Mouse (Mus musculus) embryonic facial prominence, embryonic 11.5 days (tissue): ENCODE data around the gene Scaf11. TPM values are rescaled to one million over a fixed set of nuclear protein-coding genes. Genes with fewer than 3 reads are reported as not detected.
"Not testable (repeated sequence)": the region's sequence is repeated elsewhere in the genome, so short reads cannot be mapped to it uniquely, and the experiment has no call there.

ENCODE experiments used
- ATAC-seq: fragments of 200-750 bp; cut with Nextera tagmentation; replicated peaks from 2 replicates; pipeline ENCODE4 v1.8.0; 2017; ENCODE audit warnings: low read depth; ENCODE audit not compliant: insufficient number of reproducible peaks, low FRiP score, low TSS enrichment
- DNase-seq: peaks from one replicate; pipeline ENCODE4 v3.0.0-alpha.2; 2015; ENCODE audit warnings: low spot score
- H3K27ac ChIP-seq: fragments of 300-500 bp; sonication (generic); replicated peaks from 2 replicates; pipeline ENCODE4 v1.5.1; 2014; ENCODE audit warnings: mild to moderate bottlenecking, low read depth, low read length, control low read depth
- H3K27me3 ChIP-seq: fragments of 300-500 bp; sonication (generic); 2 replicates; pipeline ENCODE4 v1.6.1; 2014; ENCODE audit warnings: mild to moderate bottlenecking, low read length, moderate library complexity, mixed read lengths; ENCODE audit not compliant: control insufficient read depth, insufficient read depth
- H3K36me3 ChIP-seq: fragments of 300-500 bp; sonication (generic); replicated peaks from 2 replicates; pipeline ENCODE4 v1.6.1; 2014; ENCODE audit warnings: low read depth, mild to moderate bottlenecking, low read length, moderate library complexity, mixed read lengths; ENCODE audit not compliant: control insufficient read depth, insufficient read depth
- H3K4me1 ChIP-seq: fragments of 300-500 bp; sonication (generic); 2 replicates; pipeline ENCODE4 v1.6.1; 2014; ENCODE audit warnings: low read length, mixed read lengths; ENCODE audit not compliant: control insufficient read depth, insufficient read depth
- H3K4me2 ChIP-seq: fragments of 300-500 bp; sonication (generic); 2 replicates; pipeline ENCODE4 v1.6.1; 2014; ENCODE audit warnings: low read depth, mild to moderate bottlenecking, control low read depth, low read length, moderate library complexity
- H3K4me3 ChIP-seq: fragments of 300-500 bp; sonication (generic); 2 replicates; pipeline ENCODE4 v1.5.1; 2014; ENCODE audit warnings: low read depth, low read length, control low read depth
- H3K9ac ChIP-seq: fragments of 300-500 bp; sonication (generic); replicated peaks from 2 replicates; pipeline ENCODE4 v1.6.1; 2014; ENCODE audit warnings: mild to moderate bottlenecking, control low read depth, low read length
- H3K9me3 ChIP-seq: fragments of 300-500 bp; sonication (generic); replicated peaks from 2 replicates; pipeline ENCODE4 v1.6.1; 2016; ENCODE audit warnings: mild to moderate bottlenecking, low read length, inconsistent platforms, mixed read lengths; ENCODE audit not compliant: control insufficient read depth
- WGBS: fragments of 180-500 bp; shearing (Covaris S2); extraction: QIAGEN DNeasy Blood & Tissue Kit; methylation state at CpG from one replicate; pipeline ENCODE4 v1.1.7; 2014; 5-methylcytosine and 5-hydroxymethylcytosine counted together
- polyA plus RNA-seq: library from polyadenylated mRNA; unstranded; fragments of >200 nt; fragmentation: Nextera tagmentation; extraction: Ambion mirVana; gene quantifications from 2 replicates; pipeline ENCODE4 v1.2.1, GENCODE M21; 2014

Gene Scaf11
- polyA plus RNA-seq, 1 experiment from 2014 or later = 138 TPM

DNA sequence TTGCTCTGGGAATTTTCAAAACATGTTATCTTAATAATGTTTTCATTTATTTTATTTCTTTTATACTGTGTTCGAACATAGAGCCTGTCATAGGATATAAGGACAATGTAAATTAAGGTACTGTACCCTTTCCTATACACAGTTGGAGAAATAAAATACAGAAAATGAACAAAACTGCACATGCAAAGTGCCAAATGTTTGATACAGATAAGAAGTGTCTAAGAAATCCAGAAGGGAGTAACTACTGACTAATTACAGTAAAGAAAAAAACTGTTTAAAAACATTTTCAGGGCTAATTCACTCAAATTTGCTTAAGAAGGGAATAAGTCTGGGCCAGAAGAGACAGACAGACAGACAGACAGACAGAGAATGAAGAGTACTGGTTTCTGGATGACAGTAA is 7.3 kb downstream of the Scaf11 start:
- WGBS = 93% methylated on average over 1 of the region's 1 CpGs
- H3K4me2 ChIP-seq = no peak overlapping the region
- H3K4me3 ChIP-seq = no peak overlapping the region
- H3K27ac ChIP-seq = no peak overlapping the region
- no peaks in the 10 kb centered on the region for H3K27me3 ChIP-seq
- H3K36me3 ChIP-seq = peaks cover 4% of the 10 kb centered on the region; the same call in 1 of the 2 replicates
- H3K9ac ChIP-seq = no peak overlapping the region
- H3K4me1 ChIP-seq = no peaks in the 10 kb centered on the region
- DNase-seq = no peak
- ATAC-seq = no peak
- H3K9me3 ChIP-seq = no peaks in the 10 kb centered on the region

GRCm38 (mm10) chr15:96448656-96449299 is 11.9 kb downstream of the Scaf11 start:
- no peaks in the 10 kb centered on the region for H3K9me3 ChIP-seq
- H3K9ac ChIP-seq = no peak overlapping the region
- 92% methylated on average over 7 of the region's 7 CpGs for WGBS
- no peak for ATAC-seq
- no peak overlapping the region for H3K4me3 ChIP-seq
- no peaks in the 10 kb centered on the region for H3K4me1 ChIP-seq
- H3K27ac ChIP-seq = no peak overlapping the region
- no peak for DNase-seq
- H3K27me3 ChIP-seq = no peaks in the 10 kb centered on the region
- H3K36me3 ChIP-seq = peaks cover 4% of the 10 kb centered on the region; the same call in 1 of the 2 replicates
- no peak overlapping the region for H3K4me2 ChIP-seq

DNA sequence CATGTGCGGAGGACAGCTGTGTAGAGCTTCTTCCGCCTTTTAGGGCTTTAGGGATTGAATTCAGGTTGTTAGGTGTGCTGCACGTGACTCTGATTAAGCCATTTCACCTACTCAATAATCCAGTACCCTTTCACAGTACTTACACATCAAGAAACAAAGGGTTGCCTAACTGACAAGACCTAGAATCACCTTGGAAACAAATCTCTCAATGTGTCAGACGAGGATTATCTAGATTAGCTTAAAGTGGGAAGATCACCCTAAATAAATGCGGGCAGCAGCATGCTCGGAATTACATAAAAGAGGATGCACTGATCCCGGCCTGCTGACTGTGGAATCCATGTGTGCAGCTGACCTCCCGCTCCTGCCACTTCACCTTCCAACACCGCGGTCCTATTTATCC is 13.9 kb downstream of the Scaf11 start:
- ATAC-seq (no peak), DNase-seq (no peak)
- H3K9ac ChIP-seq = no peak overlapping the region
- no peak overlapping the region for H3K27ac ChIP-seq
- H3K36me3 ChIP-seq = peaks cover 3% of the 10 kb centered on the region; the same call in 1 of the 2 replicates
- H3K9me3 ChIP-seq = no peaks in the 10 kb centered on the region
- WGBS = 83% methylated on average over 10 of the region's 10 CpGs
- no peaks in the 10 kb centered on the region for H3K27me3 ChIP-seq
- H3K4me1 ChIP-seq = no peaks in the 10 kb centered on the region
- no peak overlapping the region for H3K4me2 ChIP-seq
- no peak overlapping the region for H3K4me3 ChIP-seq

DNA sequence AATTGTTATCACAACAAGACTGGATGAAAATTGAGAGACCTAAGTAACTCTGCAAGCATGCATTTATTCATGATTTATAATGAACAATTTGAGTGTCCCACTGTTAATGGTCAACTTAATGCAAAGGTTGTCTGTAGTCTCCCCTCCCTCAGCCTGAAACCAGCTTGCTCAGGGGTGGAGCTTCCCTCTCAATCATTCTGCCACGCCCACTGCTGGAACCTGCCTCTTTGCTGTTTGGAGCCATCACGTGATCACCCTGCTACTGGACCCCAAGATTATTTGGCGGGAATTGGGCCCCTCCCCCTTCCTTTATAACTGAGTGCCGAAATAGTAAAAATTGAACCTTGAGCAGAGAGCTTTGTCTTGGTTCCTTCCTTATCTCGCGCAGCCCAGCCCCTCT is 19.2 kb downstream of the Scaf11 start:
- not testable (repeated sequence) for H3K4me2 ChIP-seq, H3K9ac ChIP-seq, DNase-seq, H3K4me3 ChIP-seq, H3K36me3 ChIP-seq, H3K9me3 ChIP-seq, H3K27ac ChIP-seq, ATAC-seq, H3K4me1 ChIP-seq, H3K27me3 ChIP-seq
- 76% methylated on average over 3 of the region's 6 CpGs for WGBS

- Histone ChIP-seq H3K9me3 (no peaks in the 10 kb centered on the region), H3K27me3 (no peaks in the 10 kb centered on the region), H3K36me3 (peaks cover 3% of the 10 kb centered on the region), H3K4me3 (no peak overlapping the region), H3K4me1 (no peaks in the 10 kb centered on the region), H3K27ac (no peak overlapping the region), H3K9ac (no peak overlapping the region), H3K4me2 (no peak overlapping the region)
- WGBS = 91% methylated on average over 1 of the region's 1 CpGs
- no peak for ATAC-seq
- no peak for DNase-seq
These were observed 26.4 kb downstream of the Scaf11 start for GRCm38 (mm10) chr15:96434202-96434601.

- H3K27ac ChIP-seq = no peak overlapping the region
- H3K9ac ChIP-seq = no peak overlapping the region
- H3K4me1 ChIP-seq = no peaks in the 10 kb centered on the region
- WGBS = 94% methylated on average over 8 of the region's 8 CpGs
- H3K27me3 ChIP-seq = no peaks in the 10 kb centered on the region
- no peaks in the 10 kb centered on the region for H3K9me3 ChIP-seq
- H3K36me3 ChIP-seq = peaks cover 16% of the 10 kb centered on the region
- no peak overlapping the region for H3K4me3 ChIP-seq
- DNase-seq (no peak), ATAC-seq (no peak)
- H3K4me2 ChIP-seq = no peak overlapping the region
These were observed 40.7 kb downstream of the Scaf11 start for GRCm38 (mm10) chr15:96419920-96420319.

- Histone ChIP-seq H3K36me3 (peaks cover 17% of the 10 kb centered on the region), H3K4me2 (no peak overlapping the region), H3K4me3 (no peak overlapping the region), H3K9ac (no peak overlapping the region), H3K27me3 (no peaks in the 10 kb centered on the region), H3K9me3 (no peaks in the 10 kb centered on the region), H3K27ac (no peak overlapping the region), H3K4me1 (no peaks in the 10 kb centered on the region)
- DNase-seq (no peak), ATAC-seq (no peak)
- WGBS = 94% methylated on average over 12 of the region's 12 CpGs
These were observed 42.5 kb downstream of the Scaf11 start for GRCm38 (mm10) chr15:96418161-96418560.

DNA sequence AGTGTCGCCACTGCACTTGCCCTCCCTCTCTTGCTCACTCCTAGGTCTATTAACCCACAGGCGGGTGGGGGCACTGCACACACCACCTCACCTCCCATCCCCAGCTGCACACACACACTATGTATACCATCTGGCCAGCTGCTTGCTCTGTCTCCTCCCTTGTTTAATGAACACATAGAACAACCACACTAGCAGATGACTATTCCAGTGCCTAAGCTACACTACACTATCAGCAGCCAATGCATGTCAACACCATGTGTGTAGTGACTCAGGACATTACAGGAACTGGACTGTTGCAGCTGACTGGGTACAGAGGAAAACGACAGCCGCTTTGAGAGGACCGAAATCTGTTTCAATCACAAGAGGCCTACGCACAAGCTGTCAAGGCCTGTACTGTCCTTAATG is 51.9 kb downstream of the Scaf11 start:
- DNase-seq (no peak), ATAC-seq (no peak)
- Histone ChIP-seq H3K4me1 (no peaks in the 10 kb centered on the region), H3K27me3 (no peaks in the 10 kb centered on the region), H3K4me2 (no peak overlapping the region), H3K4me3 (no peak overlapping the region), H3K36me3 (no peaks in the 10 kb centered on the region; the same call in 1 of the 2 replicates), H3K9ac (no peak overlapping the region), H3K27ac (no peak overlapping the region), H3K9me3 (no peaks in the 10 kb centered on the region)
- WGBS = 92% methylated on average over 6 of the region's 6 CpGs
